Mouse (Mus musculus) R1 (cell line): Measurements from ENCODE around the gene Blcap.

Experiments
- DNase-seq: peaks from one replicate; pipeline ENCODE4 v3.0.0-alpha.2; 2018; ENCODE audit warnings: low read depth, low spot score

Blcap gene

DNA sequence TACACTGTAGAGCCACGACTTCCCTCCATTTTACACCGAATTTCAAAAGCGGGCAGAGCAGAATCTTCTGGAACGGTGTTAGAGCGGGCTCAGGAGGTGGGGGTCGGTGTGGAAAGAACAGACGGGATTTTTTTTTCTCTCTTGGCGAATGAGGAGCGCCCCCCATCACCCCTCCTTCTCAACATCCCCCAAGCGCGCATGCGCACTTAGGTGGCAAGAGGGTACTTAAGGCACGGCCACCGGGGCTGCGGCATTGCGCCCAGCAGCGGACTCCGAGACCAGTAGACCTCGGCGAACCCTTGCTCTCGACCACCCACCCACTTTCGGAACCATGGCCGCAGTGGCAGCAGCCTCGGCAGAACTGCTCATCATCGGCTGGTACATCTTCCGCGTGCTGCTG lies 11.2 kb downstream of the Blcap start, which contains the start of gene Nnat:
Gene Nnat (plus strand): TSS at position 221 of the 400 bp plus-strand sequence.
- peak; percentile 70 for DNase-seq

DNA sequence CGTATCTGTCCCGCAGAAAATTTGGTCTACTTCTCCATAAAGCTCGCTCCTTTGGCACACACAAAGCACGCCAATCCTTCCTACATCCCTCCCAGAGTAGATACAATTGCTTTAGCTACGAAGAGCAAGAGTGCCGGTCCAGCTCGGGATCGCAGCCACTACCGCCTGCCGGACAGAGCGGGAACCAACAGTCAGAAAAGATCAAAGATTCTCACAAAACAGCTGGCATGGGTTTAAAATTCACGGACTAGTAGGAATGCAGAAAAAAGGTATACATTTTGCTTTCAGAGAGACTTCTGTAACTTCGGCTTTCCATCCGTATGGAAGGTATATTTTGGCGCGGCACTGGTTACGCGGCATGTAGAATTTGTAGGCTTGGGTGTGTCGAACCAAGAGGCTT lies 11.6 kb downstream of the Blcap start:
- peak; percentile 52 for DNase-seq

DNA sequence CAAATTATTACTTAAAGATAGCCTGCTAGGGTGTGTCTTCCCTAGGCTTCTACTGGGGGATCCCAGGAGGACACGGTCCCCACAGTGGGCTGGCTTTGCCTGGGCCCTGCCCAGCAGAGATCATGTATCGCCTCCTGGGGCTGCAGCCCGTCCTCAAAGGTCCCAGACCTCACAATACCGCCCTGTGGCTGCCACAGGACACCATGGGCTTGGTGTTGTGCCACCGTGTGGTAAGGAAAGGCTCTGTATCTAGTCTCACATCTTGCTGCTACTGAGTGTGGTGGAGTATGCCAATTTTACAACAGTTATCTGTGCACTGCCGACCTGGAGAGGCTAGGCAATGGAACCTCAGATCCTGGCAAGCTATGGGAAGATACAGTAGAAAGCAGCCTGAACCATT lies 12.6 kb downstream of the Blcap start:
- peak; percentile 27 for DNase-seq

DNA sequence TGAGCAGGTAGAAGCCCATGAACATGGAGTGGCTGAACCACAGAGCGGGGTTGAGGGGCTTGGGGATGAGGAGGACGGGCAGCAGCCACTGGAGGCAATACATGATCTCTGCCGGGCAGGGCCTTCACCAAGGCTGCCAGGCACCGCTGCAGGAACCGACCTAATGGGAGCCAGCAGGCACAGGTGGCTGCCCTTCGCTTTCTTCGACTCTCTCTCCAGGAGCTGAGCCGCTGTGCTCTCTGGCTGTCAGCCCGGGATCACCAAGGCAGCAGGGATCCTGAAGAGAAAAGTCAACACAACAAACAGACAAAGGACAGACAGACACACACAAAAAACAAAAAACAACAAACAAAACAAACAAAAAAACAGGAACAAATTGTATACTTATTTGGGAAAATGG lies 13.0 kb downstream of the Blcap start:
- DNase-seq: no peak

DNA sequence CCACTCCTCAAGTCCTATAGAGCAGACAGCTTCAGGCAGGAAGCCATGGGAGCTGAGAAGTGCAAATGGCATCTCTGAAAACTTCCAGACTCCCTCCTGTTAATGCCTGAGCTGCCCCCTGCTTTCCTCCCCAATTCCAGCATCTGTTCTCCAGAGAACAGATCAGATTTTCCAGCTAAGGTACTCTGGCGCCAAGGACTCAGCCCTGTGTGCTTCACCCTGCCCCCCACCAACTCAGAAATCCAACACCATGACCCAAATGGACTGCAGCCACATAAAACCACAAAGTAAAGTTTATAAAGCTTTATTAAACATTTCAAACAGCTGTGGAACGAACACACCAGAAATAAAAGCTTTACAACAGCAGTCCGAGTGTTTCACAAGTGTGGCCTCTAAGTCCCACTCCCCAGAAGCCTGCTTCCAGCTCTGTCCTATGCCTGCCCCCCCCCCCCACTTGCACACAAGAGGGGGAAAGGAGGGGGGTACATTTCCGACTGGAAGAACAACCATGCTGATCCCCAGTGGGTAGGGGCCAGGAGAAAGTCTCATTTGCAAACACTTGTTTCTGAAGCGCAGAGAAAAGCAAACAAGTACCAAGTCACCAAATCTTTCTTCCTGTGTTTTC lies 14.9 kb downstream of the Blcap start:
- DNase-seq: no peak

DNA sequence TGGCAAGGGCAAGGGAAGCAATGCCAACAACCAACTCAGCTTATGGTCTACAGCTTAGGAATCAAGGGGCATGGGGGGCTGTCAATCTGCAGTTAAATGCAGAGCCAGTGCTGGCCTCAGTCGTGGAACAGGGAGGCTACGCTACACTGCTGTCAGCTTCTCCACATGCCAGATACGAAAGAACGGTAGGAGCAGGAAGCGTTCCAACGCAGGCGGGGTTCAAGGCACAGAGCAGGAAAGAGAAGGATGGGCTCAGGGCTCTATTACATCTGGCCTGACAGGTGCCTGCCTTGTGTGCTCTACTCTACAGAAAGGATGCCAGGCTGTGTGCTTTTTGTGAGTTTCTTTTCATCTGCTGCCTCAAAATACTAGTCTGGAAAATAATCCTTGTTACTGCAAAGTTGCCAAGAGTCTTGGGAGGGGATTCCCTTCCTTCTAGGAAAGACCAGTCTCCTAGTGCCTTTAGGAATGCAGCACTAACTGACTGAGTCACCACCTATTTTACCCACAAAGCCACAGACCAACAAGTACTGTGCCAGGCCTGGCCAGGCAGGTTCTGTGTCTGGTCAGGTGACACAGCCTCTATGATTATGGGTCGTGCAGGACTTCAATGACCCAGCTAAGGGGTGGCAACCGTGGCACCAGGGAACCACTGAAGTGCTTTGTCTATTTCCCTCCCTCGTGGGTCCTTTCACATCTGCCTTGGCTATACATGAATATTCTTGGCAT lies 18.8 kb downstream of the Blcap start:
- DNase-seq: no peak

DNA sequence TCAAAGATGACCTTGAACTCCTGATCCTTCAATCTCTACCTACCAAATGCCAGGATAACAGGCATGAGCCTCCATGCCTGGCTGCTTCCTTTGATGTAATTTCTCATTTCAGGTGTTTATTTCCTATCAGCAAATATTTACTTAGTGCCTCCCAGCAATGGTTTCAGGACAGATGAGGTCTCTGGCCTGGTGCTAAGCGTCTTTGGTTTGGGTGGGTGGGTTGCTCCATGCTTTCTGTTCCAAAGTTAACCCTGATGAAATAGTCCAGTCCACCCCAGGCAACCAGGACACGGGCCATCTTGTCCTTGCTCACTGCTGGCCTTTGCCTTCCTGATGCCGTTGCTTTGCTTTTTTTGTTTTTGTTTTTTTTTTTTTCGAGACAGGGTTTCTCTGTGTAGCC lies 20.8 kb downstream of the Blcap start:
- DNase-seq: no peak

DNA sequence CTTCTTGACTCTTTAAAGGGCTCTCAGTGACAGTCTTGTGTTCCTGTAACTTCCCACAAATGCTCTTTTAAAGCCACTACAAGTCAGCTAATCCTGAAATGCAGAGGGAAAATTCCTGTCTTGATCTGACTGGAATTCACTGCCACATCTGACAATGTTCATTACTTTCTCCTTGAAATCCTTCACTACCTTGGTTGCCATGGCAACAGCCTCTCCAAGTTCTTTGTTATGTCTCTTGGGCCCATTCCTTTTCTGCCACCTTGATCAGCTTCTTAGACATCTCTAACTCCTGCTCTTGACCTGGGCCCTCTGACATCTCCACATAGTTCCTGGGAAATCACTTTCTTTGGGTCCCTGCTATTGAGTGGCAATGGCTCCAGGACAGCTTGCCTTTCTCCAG lies 24.4 kb downstream of the Blcap start:
- DNase-seq: peak; percentile 57

DNA sequence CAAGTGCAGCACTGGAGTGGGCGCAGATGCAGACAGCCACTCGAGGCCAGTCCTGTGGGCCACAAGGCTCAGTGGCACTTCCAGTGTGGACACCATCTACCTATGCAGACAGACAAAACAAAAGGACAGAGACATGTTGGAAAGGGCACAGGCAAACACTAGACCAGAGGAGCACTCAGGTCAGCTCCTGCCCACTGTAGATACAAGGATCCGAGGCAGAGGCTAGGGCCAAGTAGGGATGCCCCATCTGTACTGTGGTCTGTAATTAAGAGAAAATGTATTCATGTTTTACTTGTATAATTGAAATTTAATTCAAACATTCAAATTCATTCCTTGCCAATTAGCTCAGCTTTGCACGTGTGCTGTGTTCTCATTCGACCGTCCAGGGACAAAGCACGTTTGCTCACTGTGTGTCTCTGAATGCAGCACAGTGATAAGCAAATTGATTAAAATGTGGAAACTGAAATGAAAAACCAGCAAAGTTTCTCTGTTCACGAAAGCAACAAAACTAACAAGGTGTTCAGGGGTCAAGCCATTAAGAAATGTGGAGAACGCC lies 26.7 kb downstream of the Blcap start:
- no peak for DNase-seq

DNA sequence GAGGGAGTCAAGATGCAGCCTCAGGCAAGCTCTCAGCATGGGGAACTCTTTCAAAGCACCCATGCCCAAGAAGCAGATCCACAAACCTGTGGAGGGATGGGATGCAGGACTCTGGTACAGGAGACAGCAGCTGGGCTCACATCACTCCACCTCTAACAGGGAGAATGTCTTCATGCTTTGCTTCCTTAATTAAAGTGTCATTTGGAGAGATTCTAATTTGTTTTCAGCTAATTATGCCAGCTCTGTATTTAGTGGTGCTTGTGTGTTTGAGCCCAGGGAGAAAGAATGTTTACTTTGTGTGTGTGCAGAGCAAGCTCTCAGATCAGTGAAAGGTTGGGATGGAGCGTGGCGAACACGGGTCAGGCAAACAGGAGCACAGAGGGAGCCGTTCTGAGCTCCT lies 28.7 kb downstream of the Blcap start:
- DNase-seq: no peak

DNA sequence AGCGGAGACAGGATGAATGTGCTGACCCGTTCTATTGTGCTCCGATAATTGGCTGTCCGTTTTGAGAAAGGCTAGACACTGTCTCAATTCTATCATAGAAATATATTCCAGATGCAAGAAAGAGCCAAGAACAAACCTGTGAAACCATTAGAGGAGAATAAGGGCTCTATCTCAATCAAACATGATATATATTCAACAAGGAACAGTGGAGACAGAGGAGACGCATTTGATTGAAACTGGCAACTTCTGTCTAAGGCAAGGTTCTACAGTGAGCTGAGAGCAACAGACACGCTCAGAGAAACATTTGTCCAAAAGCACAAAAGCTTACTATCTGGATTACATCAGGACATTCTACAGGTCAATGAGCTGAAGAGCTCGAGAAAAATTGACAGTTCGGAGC lies 29.4 kb downstream of the Blcap start:
- no peak for DNase-seq

DNA sequence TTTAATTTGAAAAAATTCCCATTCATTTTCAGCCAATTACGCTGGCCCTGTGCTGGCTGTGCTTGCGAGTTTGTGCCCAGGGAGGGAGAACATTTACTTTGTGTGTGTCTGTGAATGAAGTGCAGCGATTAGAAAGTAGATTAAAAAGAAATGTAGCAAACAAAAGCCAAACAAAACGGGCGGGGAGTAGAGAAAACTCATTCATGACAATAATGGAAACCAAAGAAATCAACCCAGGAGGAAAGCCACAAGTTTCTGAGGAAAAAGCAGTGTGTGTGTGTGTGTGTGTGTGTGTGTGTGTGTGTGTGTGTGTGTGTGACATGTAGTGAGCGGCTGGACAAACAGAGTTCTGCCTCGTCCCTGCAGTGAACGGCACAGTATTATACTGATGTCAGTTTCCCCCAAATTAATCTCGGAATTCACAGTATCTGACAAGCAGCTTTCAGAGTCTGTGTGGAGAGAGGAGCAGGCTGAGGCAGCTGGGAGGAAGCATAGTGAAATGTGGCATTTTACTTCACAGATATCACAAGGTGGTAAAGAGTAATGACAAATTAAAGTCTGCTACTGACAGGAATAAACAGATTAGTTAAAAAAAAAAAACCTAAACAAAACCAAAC lies 30.0 kb downstream of the Blcap start:
- DNase-seq: no peak

DNA sequence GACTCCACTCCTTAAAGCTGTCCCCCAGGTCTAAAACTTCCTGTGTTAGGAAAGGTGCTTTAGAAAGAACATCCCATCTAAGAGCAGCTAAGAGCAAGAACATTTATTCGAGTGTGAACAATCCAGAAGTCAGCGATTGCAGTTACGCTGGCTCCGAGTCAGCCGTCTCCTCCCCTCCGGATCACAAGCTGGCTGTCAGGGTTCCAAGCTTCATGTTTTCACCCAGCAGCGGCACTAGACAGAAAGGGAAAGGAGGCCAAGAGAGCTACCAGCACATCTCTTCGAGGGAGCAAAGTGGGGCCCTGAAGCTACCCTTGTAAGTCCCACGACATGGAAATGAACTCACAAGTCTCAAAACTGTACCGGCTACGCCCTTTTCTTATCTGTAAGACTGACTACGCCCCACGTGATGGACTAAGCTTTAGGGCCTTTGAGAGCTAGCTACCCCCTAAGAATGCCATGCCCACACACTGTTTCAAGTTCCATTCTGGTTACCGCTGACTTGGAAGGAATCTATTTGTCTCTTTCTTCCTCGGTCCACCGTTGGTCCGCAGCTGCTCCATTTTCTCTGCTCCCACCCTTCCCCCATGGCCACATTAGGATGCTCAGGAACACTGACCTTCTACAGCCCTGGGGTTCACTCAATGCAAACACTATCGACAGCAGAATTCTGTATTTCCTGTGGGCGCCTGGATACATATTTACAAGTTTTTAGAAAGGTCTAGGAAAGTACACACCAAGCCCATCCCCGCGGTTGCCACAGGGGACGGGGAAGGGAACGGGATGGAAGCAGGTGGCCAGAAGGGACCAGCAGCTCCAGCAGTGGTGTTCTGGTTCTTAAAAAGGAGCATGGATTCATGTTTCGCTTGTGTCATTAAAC lies 30.8 kb downstream of the Blcap start:
- peak; percentile 16 for DNase-seq

DNA sequence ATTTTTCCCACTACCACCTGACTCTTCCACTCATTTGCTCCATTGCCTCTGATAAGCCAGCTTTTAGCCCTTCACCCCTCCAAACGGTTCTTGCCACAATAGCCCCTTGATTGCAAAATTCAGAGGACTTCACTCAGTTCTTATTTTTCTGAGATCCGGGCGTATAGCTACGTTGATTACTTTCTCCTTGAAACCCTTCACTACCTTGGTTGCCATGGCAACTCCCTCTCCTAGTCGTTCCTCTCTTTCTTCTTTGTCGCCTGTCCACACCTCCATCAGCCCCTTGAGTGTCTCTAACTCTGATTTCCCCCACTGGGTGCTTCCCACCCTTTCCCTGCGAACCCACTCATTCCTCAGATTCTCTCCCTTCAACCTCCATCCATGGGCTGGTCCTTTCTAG lies 34.0 kb downstream of the Blcap start:
- peak; percentile 75 for DNase-seq

DNA sequence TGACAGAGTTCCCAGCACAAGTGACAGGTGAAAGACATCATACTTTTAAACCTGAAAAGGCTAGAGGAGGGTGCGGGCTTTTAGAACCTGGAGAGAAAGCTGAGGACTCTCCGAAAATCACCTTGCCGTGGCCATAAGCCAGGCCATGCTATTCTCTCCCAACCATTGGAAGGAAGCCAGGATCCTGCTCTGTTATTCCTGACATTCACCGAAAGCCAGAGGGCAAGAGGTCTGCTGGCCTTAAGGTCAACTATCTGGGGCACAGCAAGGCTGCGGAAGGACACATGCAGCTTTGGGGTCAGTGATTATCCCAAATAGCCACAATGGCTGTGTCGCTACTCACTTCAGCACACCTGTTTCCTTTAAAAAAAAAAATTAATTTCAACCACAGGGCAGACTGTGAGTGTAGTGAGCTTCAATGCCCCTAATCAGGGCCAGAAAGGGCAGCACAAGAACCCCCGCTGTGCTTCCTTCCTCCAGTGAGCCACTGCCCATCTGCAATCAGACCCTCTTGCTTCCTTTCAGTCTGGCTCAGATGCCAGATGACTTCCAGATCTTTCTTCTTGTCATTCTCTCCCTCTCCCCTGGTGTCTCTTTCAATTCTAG lies 34.5 kb downstream of the Blcap start:
- no peak for DNase-seq

DNA sequence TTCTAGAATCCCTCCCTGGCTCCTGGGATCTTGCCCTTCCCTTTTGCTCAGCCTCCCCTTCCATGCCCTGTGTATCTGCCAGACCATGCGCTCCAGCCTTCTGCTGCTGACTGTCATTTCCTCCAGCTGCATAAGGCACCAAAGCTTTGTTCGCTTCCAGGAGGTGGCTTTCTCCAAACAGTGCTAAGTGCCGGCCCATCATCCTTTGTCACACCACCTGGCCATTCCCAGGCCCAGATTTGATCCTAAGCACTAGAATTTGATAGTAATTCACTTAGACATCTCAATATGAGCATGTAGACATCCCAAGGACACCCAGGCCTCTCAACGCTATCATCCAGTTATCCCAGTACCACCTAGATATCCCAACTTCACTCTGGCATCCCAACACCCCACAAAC lies 36.9 kb downstream of the Blcap start:
- DNase-seq: no peak

DNA sequence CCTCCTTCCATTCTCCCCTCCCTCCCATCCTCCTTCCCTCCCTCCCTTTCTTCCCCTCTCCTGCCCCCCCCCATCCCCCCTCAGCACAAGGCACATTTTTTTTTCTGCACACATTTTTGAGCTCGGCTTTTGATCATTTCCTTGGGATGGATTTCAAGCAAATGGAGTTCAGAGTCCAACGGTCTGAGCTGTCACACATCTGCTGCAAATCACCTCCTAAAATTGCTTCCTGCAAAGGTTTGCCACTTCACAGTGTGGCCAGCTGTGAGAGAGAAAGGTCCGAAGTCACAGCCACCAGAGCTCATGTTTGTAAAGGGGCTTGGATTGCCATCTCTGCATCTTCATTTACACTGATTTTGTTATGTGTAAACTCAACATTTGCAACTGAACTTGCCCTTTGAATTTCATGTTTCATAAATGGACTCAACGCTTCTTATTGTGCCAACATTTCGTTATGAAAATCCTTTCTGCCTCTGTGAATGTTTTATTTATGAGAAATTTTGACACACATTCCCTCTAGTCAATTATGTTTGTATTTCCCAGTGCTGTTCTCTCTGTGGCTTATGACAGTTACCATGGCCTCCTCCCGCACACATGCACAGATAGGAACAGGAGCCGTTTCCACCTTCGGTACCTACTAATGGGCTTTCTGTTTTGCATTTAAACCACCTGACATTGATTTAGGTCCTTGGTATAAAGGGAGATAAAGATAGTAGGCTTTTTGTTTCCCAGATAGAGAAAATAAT lies 39.2 kb downstream of the Blcap start:
- DNase-seq: no peak

DNA sequence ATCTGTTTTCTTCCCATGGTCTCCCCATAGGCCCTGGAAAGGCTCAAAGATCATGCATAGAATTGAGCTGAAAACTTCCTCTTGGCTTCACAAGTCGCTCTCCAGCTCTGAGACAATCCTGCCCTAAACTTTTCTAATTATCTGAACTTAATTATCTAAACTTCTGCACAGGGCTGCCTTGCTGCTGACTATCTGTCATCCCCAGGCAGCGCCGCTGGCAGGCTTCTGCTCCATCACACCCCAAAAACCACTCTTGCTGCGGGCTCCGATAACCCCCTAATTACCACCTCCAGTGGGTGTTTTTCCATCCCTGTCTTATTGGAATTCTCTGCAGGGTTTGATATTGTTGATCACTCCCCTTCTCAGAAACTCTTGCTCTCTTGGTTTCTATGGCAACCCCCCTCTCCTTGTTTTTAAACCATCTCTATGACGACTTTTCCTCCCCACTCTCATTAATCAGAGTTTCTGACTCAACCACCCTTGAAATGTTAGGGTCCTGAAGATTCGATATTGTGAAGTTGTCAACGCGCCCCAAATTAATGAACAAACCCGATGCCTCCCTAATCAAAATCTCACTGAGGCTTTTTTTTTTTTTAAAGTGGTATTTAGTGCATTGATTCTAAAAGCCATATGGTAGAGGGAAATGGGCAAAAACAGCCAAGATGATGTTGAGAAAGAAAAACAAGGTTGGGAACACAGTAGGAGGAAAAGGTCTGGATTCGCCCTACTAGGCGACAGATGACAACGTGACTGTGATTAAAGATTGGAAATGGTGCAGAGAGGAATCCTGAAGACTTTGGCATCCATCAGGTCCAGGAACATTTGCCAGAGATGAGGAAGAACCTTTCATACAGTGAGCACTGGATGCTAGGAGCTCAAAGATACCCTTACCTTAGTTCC lies 40.8 kb downstream of the Blcap start:
- DNase-seq: no peak

DNA sequence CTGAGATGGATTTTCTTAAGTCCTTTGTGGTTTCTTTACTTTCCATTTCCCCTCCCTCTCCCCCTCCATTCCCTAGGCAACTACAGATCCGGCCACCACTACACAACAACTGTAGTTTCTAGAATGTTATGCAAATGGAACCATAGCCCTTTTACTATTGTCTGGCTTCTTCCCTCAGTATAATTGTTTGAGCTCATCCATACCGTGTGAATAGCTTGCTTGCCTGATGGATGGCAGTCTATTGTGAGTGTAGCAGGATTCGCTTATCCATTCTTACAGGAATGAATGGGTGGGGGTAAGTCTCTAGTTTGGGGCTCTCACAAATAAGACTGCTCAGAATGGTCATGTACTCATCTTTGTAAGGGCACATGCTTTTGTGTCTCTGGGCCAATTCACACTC lies 48.5 kb downstream of the Blcap start:
- peak; percentile 77 for DNase-seq

DNA sequence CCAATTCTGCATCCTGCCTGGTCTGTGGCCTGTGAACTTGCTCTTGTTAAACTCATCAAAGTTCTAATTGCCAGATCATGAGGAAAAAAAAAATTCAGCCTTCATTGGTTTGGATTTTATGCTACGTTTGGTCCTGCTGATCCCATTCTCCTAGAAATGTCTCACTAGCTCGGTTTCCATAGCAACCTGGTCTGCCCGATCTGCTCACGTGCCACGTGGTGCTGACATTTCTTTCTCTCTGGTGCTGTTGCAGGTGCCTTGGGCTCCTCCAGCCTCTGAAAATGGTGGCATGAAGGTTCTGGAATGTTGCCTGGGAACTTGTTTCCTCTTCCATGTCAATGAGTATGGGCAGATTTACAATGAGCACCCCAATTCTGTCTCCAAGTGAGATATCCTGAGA lies 50.6 kb downstream of the Blcap start:
- DNase-seq: peak; percentile 75
